Mouse (Mus musculus) lung, postnatal 0 days (tissue): ENCODE data around the gene Ankrd2. TPM values are rescaled to one million over a fixed set of nuclear protein-coding genes. Genes with fewer than 3 reads are reported as not detected.

ENCODE experiments used
- ATAC-seq: fragments of 200-750 bp; cut with Nextera tagmentation; 2 replicates; pipeline ENCODE4 v1.8.0; 2017; ENCODE audit warnings: moderate library complexity
- DNase-seq: peaks from one replicate; pipeline ENCODE4 v3.0.0-alpha.2; 2016; ENCODE audit warnings: low spot score
- H3K27ac ChIP-seq: fragments of 300-500 bp; sonication (generic); 2 replicates; pipeline ENCODE4 v1.5.1; 2014; ENCODE audit warnings: antibody characterized with exemption, mild to moderate bottlenecking, low read length, mixed read lengths
- H3K27me3 ChIP-seq: fragments of 300-500 bp; sonication (generic); replicated peaks from 2 replicates; pipeline ENCODE4 v1.6.1; 2014; ENCODE audit warnings: low read length, mixed read lengths; ENCODE audit not compliant: insufficient read depth
- H3K36me3 ChIP-seq: fragments of 300-500 bp; sonication (generic); 2 replicates; pipeline ENCODE4 v1.6.1; 2014; ENCODE audit warnings: low read length, mixed read lengths; ENCODE audit not compliant: insufficient read depth
- H3K4me1 ChIP-seq: fragments of 300-500 bp; sonication (generic); 2 replicates; pipeline ENCODE4 v1.6.1; 2014; ENCODE audit warnings: antibody characterized with exemption, low read depth, low read length, mixed read lengths; ENCODE audit not compliant: insufficient read depth
- H3K4me2 ChIP-seq: fragments of 300-500 bp; sonication (generic); replicated peaks from 2 replicates; pipeline ENCODE4 v1.6.1; 2014; ENCODE audit warnings: low read depth, mild to moderate bottlenecking, low read length, moderate library complexity, mixed read lengths
- H3K4me3 ChIP-seq: fragments of 300-500 bp; sonication (generic); 2 replicates; pipeline ENCODE4 v1.5.1; 2014; ENCODE audit warnings: low read depth, low read length
- H3K9ac ChIP-seq: fragments of 300-500 bp; sonication (generic); replicated peaks from 2 replicates; pipeline ENCODE4 v1.6.1; 2014; ENCODE audit warnings: low read depth, mild to moderate bottlenecking
- H3K9me3 ChIP-seq: fragments of 300-500 bp; sonication (generic); 2 replicates; pipeline ENCODE4 v1.6.1; 2016; ENCODE audit warnings: low read length, mixed read lengths
- CTCF ChIP-seq: IDR thresholded peaks from 2 replicates; pipeline ENCODE4 v1.5.1; 2016; ENCODE audit warnings: antibody characterized with exemption, mild to moderate bottlenecking
- EP300 ChIP-seq: IDR thresholded peaks from 2 replicates; pipeline ENCODE4 v1.6.1; 2016; ENCODE audit warnings: antibody characterized with exemption, mild to moderate bottlenecking, control low read depth
- WGBS: fragments of 180-500 bp; shearing (Covaris S2); extraction: QIAGEN DNeasy Blood & Tissue Kit; methylation state at CpG from one replicate; pipeline ENCODE4 v1.1.7; 2014; 5-methylcytosine and 5-hydroxymethylcytosine counted together
- polyA plus RNA-seq: library from polyadenylated mRNA; unstranded; fragments of >200 nt; fragmentation: Nextera tagmentation; extraction: Ambion mirVana; gene quantifications from 2 replicates; pipeline ENCODE4 v1.2.1, GENCODE M21; 2015

The Ankrd2 gene
- polyA plus RNA-seq, 1 experiment from 2014 or later: 0.53 TPM

GRCm38 (mm10) chr19:42071221-42071620 is 35.4 kb downstream of the Ankrd2 start:
- peak; percentile 62 for DNase-seq
- Histone ChIP-seq H3K36me3 (no peaks in the 10 kb centered on the region), H3K9ac (no peak overlapping the region), H3K4me3 (no peak overlapping the region), H3K27me3 (no peaks in the 10 kb centered on the region), H3K27ac (no peak overlapping the region), H3K9me3 (no peaks in the 10 kb centered on the region), H3K4me2 (no peak overlapping the region), H3K4me1 (no peaks in the 10 kb centered on the region)
- no peak for TF ChIP-seq EP300
- peak; percentile 67 for TF ChIP-seq CTCF
- ATAC-seq: no peak
- WGBS: 62% methylated on average over 7 of the region's 7 CpGs

GRCm38 (mm10) chr19:42071886-42072608 is 36.2 kb downstream of the Ankrd2 start:
- no peak overlapping the region for H3K4me2 ChIP-seq
- no peaks in the 10 kb centered on the region for H3K9me3 ChIP-seq
- no peaks in the 10 kb centered on the region for H3K27me3 ChIP-seq
- H3K27ac ChIP-seq: no peak overlapping the region
- no peak overlapping the region for H3K9ac ChIP-seq
- no peak for DNase-seq
- no peak for ATAC-seq
- no peaks in the 10 kb centered on the region for H3K4me1 ChIP-seq
- H3K4me3 ChIP-seq: no peak overlapping the region
- TF ChIP-seq EP300: no peak
- no peak for TF ChIP-seq CTCF
- 65% methylated on average over 15 of the region's 15 CpGs for WGBS
- H3K36me3 ChIP-seq: no peaks in the 10 kb centered on the region

GRCm38 (mm10) chr19:42072802-42073201 is 37.0 kb downstream of the Ankrd2 start:
- no peak overlapping the region for H3K4me2 ChIP-seq
- TF ChIP-seq EP300: no peak
- TF ChIP-seq CTCF: peak; percentile 60
- H3K27ac ChIP-seq: no peak overlapping the region
- 68% methylated on average over 7 of the region's 7 CpGs for WGBS
- DNase-seq (peak; percentile 14), ATAC-seq (no peak)
- H3K27me3 ChIP-seq: no peaks in the 10 kb centered on the region
- H3K36me3 ChIP-seq: no peaks in the 10 kb centered on the region
- H3K9me3 ChIP-seq: no peaks in the 10 kb centered on the region
- H3K4me1 ChIP-seq: no peaks in the 10 kb centered on the region
- no peak overlapping the region for H3K9ac ChIP-seq
- no peak overlapping the region for H3K4me3 ChIP-seq

GRCm38 (mm10) chr19:42075051-42075450 is 39.3 kb downstream of the Ankrd2 start:
- Histone ChIP-seq H3K9me3 (no peaks in the 10 kb centered on the region), H3K27ac (no peak overlapping the region), H3K4me1 (no peaks in the 10 kb centered on the region), H3K27me3 (no peaks in the 10 kb centered on the region), H3K4me3 (no peak overlapping the region), H3K36me3 (no peaks in the 10 kb centered on the region), H3K9ac (no peak overlapping the region), H3K4me2 (no peak overlapping the region)
- TF ChIP-seq EP300 (no peak), CTCF (no peak)
- ATAC-seq (no peak), DNase-seq (no peak)
- 82% methylated on average over 2 of the region's 2 CpGs for WGBS

GRCm38 (mm10) chr19:42075992-42076391 is 40.2 kb downstream of the Ankrd2 start:
- Histone ChIP-seq H3K4me3 (no peak overlapping the region), H3K9me3 (no peaks in the 10 kb centered on the region), H3K9ac (no peak overlapping the region), H3K36me3 (no peaks in the 10 kb centered on the region), H3K4me2 (no peak overlapping the region), H3K4me1 (no peaks in the 10 kb centered on the region), H3K27me3 (no peaks in the 10 kb centered on the region), H3K27ac (no peak overlapping the region)
- ATAC-seq: no peak
- WGBS: 92% methylated on average over 16 of the region's 16 CpGs
- TF ChIP-seq EP300 (no peak), CTCF (no peak)
- no peak for DNase-seq

- TF ChIP-seq EP300 (no peak), CTCF (no peak)
- ATAC-seq: no peak
- Histone ChIP-seq H3K9ac (no peak overlapping the region), H3K9me3 (no peaks in the 10 kb centered on the region), H3K4me3 (no peak overlapping the region), H3K4me1 (no peaks in the 10 kb centered on the region), H3K27ac (no peak overlapping the region), H3K4me2 (no peak overlapping the region), H3K27me3 (no peaks in the 10 kb centered on the region), H3K36me3 (no peaks in the 10 kb centered on the region)
- no peak for DNase-seq
- 76% methylated on average over 8 of the region's 8 CpGs for WGBS
These were observed 42.8 kb downstream of the Ankrd2 start for GRCm38 (mm10) chr19:42078566-42078965.
